Mouse (Mus musculus): Measurements from ENCODE around the gene Xcl1.

DNA sequence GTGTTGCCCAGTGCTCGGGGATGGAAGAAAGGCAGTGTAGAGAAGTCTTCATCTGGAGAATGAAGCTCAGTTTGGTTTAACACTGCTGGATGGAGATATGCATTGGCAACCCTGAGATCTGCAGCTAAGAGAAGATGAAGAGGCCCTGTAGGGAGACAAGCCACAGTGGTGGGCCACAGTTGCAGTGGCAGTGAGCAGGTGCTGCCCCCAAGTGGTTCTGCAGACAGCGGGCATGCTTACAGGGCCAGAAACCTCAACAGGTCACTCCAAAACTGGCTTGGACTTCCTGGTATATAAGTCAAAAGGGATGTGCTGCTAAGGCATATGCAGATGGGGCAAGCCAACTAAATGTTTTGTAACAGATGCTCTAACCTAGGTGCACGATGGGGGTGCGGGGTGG, 30.3 kb downstream of the Xcl1 start:
- no peak for TF ChIP-seq ELF1 (IDR thresholded peaks at IDR 0.05; ENCODE audit: low read depth, low read length)
- no peak for TF ChIP-seq ETS1 (IDR thresholded peaks at IDR 0.05; ENCODE audit: low read depth, low read length)
- TF ChIP-seq MXI1 (IDR thresholded peaks at IDR 0.05; ENCODE audit: low read depth, low read length), result no peak
- TF ChIP-seq BHLHE40 (IDR thresholded peaks at IDR 0.05; ENCODE audit: borderline replicate concordance, low read depth, low read length), result no peak
- peak; percentile 38 for TF ChIP-seq SMC3 (IDR thresholded peaks at IDR 0.05; ENCODE audit: low read depth, low read length)

All from MEL (cell line).